Mouse (Mus musculus): ENCODE measurements around the gene Ttc28.

DNA sequence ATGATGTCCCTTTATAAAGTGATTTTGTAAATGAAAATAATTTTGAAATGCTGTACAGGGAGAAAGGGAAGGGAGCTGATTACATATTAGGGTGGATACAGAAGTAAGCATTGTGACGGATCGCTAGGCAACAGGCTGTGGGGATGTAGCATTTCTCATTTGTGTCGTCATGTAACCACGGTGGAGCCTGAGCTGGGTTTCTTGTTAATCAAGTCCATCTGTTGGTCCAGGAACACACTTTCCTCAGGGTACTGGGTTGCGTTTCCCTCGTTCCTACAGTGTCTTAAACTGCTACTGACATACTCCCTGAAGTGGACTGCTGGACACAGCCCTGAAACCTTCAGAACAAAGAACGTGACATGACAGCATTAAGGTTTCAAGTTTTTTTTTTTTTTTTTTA lies 18.6 kb downstream of the Ttc28 start:
- TF ChIP-seq EP300 (IDR thresholded peaks at IDR 0.05; ENCODE audit: low read length) (no peak), POLR2A (IDR thresholded peaks at IDR 0.05; ENCODE audit: low read depth, low read length) (no peak)

Measured in CH12.LX (cell line).